Mouse (Mus musculus): Measurements from ENCODE around the gene Filip1. TPM values are rescaled to one million over a fixed set of nuclear protein-coding genes. Genes with fewer than 3 reads are reported as not detected.

The Filip1 gene
- polyA plus RNA-seq, 2 experiments from 2014 or later: 0.40 to 2.0 TPM

DNA sequence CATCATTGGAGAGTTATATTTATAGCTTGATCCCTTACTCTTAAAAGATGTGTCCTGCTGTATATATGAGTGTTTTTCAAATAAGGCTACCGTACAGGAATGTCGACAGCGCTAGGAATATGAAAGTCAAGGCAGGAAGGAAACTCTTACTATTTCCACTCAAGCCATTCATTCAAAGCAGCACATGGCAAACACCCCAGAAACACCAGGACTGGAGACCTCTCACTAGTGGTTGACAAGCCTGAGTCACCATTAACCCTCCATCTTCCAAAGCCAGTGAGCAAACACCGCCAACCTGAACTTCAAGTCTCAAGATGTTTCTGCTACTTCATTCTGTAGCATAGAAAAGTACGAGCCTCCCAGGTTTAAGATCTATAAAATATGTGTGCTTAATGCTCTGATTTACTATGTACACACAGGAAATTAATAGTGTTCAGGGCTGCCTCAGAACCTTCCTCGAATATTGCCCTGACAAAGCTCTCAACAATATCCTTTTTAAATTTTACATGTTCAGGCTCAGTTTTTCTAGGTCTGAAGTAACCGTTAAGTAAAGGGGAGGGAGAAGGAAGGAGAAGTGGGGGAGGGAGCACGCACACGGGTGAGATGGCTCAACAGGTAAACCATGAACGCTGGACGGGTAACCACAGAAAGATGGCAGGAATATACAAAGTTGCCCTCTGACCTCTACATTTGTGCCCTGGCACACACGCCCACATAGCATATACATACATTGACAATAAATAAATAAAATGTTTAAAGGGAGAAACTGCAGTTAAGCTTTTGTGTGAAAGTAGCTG is 34.2 kb downstream of the Filip1 start:
- ATAC-seq: no peak

DNA sequence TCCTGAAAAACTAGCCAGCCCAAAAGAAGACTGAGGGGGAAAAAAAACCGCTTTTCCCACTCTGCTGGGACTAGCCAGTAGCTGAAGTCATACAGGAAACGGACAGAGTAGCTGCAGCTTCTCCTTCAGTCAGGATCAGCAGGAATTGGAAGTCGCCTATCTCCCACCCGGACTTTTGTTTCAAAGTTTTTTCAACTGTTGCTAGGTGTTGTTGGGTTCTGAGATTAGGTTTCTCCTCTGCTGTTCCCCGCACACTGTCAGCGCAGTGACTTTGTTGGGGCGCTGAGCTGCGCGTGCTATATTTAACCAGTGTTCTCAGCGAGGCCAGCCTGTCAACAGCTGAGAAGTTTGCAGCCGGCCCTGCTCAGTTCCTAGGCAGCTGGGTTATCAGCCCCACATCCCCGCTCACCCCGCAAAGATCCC is 35.1 kb downstream of the Filip1 start:
- ATAC-seq: no peak

DNA sequence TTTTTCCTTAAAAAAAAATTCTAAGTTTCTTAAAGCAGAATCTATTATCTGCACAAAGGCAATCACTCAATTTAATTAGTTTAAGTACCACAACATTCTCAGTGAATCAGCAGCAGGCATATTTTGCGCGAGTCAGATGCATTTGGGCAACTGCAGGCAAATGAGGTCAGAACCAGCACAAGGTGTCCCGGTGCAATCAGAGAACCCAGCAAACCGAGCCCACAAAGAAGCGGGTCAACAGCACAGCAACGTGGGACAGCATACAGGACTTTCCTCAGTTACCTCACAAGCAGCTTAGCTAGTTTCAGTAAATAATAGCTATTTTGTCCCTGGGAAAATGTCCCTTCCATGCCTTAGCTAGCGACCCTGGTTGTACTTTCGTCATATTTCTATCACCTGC is 35.9 kb downstream of the Filip1 start:
- no peak for ATAC-seq

- ATAC-seq: no peak
Observed at GRCm38 (mm10) chr9:79975121-79975520, 37.5 kb downstream of the Filip1 start.

DNA sequence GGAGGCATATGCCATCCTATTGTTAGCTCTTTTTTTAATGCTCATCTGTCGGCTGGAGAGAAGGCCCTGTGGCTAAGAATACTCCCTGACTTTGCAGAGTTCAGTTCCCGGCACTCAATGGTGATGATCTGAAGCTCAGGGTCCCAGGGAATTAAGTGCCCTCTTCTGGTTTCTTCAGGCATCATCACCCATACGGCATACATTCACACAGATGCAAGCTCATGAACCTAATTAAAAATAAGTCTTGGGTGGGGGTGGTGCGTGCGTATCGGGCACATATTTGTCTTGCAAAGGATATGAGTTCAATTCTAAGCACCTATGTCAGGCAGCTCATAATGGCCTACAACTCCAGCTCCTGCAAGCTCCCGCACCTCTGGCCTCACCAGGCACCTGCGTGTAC is 39.1 kb downstream of the Filip1 start:
- ATAC-seq: no peak

- no peak for ATAC-seq
Observed at GRCm38 (mm10) chr9:79972705-79973104, 39.9 kb downstream of the Filip1 start.

DNA sequence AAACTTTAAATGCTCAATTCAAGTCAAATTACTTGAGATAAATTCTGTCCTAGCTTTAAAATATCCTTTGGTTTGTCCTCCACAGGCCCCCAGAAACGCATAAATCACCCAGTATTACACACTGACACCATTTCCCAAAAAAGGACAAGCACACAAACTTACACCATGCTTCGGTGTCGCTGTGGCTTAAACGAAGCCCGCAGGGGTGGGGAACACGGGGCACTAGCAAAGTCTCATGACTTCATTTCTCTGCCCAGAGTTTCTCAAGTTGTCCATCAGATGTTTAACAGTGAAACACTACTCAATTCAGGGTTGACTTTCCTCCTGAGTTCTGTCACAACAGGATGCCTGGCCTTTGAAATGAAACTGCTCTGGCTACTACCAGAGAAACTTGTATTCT is 41.0 kb downstream of the Filip1 start:
- no peak for ATAC-seq

DNA sequence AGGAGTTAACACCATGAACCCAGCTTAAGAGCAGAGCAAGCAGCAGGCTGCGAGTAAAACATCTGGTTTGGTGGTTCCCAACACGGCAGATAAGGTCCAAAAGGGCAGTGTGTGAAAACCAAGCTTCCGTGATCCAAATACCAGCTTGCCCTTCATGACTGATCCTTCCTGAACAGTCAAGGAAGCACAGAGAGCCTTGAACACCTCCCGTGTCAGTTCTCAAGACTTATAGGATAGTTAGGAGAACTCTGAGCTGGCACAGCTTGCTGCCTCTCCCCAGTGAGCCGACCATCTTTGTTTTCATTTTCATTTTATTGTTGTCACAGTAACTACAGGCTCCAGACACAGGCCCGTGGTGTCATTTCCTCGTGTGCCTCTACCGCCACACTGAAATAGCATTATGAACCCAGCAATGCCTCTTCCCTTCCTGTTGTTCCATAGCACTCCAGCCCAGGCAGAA is 42.0 kb downstream of the Filip1 start:
- peak; percentile 67 for ATAC-seq

DNA sequence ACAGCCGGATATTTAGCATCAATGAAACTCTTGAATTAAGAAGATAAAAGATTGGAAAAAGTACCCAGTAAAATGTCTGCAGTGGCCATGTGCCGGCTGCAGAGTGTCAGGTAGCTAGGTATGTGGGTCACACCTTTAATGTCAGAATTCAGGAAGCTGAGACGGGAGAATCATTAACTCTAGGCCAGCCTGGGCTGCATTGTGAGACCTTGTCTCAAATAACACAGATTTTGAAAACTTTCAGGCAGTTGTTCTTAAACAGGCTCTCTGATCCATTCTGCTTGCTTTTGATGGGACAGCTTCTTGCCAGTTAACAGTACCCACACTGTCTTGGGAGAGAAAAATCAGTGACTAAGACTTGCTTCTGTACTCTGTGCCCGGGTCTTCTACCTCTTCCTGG is 43.1 kb downstream of the Filip1 start:
- no peak for ATAC-seq

GRCm38 (mm10) chr9:79966711-79967487 is 45.8 kb downstream of the Filip1 start:
- ATAC-seq: no peak

- no peak for ATAC-seq
Observed at GRCm38 (mm10) chr9:79965600-79966392, 46.9 kb downstream of the Filip1 start.

DNA sequence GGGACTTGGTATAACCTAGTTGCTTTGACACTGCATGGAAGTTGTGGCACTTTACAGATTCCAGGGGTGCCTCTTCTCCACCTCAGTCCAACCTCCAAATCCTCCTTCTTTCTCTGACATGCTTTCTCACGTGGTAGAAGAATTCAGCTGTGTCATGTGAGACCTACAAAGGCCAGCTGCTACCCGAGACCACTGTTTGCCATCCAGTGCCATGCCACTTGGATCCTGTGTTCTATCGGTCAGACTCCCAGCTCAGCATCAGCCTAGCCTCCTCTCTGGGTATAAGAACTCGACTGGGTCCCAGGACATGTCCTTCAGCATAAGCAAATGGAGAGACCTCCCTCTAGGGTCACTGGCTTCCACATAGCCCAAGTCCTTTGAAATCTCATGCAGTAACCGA is 47.6 kb downstream of the Filip1 start:
- no peak for ATAC-seq

DNA sequence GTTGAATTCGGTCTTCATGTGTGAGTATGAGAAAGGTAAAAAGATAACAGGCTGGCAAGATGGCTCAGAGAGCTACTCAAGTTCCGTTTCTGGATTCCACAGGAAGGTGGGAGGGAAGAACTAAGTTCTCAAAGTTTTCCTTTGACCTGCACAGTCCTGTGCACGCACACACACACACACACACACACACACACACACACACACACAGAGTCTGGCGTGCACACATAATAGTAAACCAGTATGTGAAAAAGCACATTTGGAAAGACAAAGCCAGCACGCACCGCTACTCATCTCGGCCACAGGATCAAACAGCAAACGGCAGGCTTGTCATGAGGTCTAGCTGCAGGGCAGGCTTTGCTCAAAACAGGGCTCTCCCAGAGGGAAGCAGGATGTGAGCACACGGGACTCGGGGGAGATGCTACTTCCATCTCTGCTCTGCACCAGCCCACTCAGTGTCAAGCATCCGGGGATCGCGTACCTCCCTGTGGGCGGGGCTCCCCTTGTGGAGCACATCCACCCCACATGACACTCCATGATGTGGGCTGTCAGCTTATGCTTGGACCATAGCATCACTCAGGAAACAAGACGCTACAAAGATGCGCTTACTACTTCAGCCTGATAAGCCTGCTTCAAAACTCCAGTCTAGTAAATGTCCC is 50.9 kb downstream of the Filip1 start:
- peak; percentile 81 for ATAC-seq

- no peak for ATAC-seq
Observed at GRCm38 (mm10) chr9:79960453-79960852, 52.2 kb downstream of the Filip1 start.

- ATAC-seq: no peak
Observed at GRCm38 (mm10) chr9:79958395-79958794, 54.3 kb downstream of the Filip1 start.

- no peak for ATAC-seq
Observed at GRCm38 (mm10) chr9:79954944-79955343, 57.7 kb downstream of the Filip1 start.

GRCm38 (mm10) chr9:79951984-79952383 is 60.7 kb downstream of the Filip1 start:
- ATAC-seq: no peak

GRCm38 (mm10) chr9:79951339-79951738 is 61.3 kb downstream of the Filip1 start:
- ATAC-seq: no peak

DNA sequence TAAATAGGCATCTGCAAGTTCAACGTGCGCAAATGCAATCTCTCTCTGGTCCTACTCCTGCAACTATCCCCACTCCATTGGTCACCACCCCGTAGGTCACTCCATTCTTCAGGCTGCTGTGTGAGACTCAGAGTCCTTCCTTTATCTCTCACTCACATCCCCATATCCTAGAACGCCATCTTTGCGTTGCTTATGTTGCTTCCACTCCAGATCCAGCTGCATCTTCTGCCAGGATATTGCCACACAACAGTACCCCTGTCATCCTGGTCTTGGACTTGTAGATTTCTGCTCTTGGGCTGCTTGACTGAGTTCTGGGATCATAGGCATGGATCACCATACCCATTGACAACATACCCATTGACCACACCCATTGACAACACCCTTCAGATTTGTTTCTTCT is 62.0 kb downstream of the Filip1 start:
- no peak for ATAC-seq

DNA sequence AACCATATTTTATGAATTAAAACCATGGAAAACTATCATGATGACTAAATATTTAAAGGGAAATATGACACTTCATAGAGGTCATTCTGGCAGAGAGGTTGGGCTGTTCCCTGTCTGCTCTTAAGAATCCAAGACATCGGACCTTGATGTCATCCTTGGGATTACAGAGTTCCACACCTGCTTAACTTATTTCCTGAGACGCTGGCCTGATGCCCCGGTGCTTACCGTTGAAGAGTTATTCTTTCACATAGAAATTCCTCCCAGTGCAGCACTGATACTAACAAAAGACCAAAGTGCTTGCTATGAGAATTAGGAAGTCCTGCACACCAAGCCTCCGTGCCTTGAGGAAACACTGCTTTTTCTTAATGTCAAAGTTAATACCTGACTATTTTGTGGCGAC is 62.6 kb downstream of the Filip1 start:
- no peak for ATAC-seq

DNA sequence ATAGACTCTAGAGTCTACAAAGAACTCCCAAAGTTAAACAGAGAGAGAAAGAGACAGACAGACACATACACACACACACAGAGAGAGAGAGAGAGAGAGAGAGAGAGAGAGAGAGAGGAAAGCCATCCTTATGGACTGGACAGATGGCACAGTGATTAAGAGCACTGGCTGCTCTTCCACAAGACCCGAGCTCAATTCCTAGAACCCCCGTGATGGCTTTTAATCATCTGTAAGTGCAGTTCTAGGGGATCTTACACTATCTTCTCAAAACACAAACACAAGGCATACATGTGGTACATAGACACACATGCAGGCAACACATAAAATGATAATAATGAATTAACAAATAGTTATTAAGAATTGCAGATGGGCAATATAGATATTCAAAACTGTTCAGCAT is 64.3 kb downstream of the Filip1 start:
- no peak for ATAC-seq

- ATAC-seq: no peak
Observed at GRCm38 (mm10) chr9:79947973-79948372, 64.7 kb downstream of the Filip1 start.

GRCm38 (mm10) chr9:79947414-79947813 is 65.2 kb downstream of the Filip1 start:
- ATAC-seq: no peak

Data from activated CD4-positive, CD25-positive, alpha-beta regulatory T cell, adult 4 months (primary cell).